Mouse (Mus musculus) bone marrow, adult 2 months (tissue): ENCODE data around the gene Capg. TPM values are rescaled to one million over a fixed set of nuclear protein-coding genes. Genes with fewer than 3 reads are reported as not detected.

Experiments
- H3K27ac ChIP-seq: fragments of 200-500 bp; 2 replicates; pipeline ENCODE4 v1.5.1; 2012; ENCODE audit warnings: low read depth, mild to moderate bottlenecking, control low read depth, inconsistent platforms, low read length; ENCODE audit not compliant: control insufficient read depth, poor library complexity, insufficient read depth
- H3K4me1 ChIP-seq: fragments of 200-500 bp; 2 replicates; pipeline ENCODE4 v1.6.1; 2011; ENCODE audit warnings: low read length; ENCODE audit not compliant: control insufficient read depth, insufficient read depth
- H3K4me3 ChIP-seq: fragments of 200-500 bp; replicated peaks from 2 replicates; pipeline ENCODE3; 2011; ENCODE audit warnings: mild to moderate bottlenecking, low read depth, low read length, control low read depth; ENCODE audit not compliant: control insufficient read depth
- CTCF ChIP-seq: fragments of 200-500 bp; IDR thresholded peaks from 2 replicates; pipeline ENCODE4 v1.5.1; 2011; ENCODE audit warnings: low read length, control low read depth; ENCODE audit not compliant: control insufficient read depth, insufficient read depth
- POLR2A ChIP-seq: fragments of 200-500 bp; IDR thresholded peaks from 2 replicates; pipeline ENCODE4 v1.6.1; 2011; ENCODE audit warnings: low read depth, mild to moderate bottlenecking, control low read depth, low read length, borderline replicate concordance; ENCODE audit not compliant: control insufficient read depth
- WGBS: fragments of 180-500 bp; shearing (Covaris S2); methylation state at CpG from one replicate; pipeline ENCODE4 v1.1.7; 2018; 5-methylcytosine and 5-hydroxymethylcytosine counted together
- polyA plus RNA-seq: library from polyadenylated mRNA; stranded (reverse); fragments of >200 nt; gene quantifications from 2 replicates; pipeline ENCODE4 v1.2.4, GENCODE M21; 2011; ENCODE audit warnings: low replicate concordance; ENCODE audit not compliant: missing spikeins, insufficient read depth, insufficient read length

Gene Capg
- polyA plus RNA-seq, 1 experiment = 60.4 TPM

DNA sequence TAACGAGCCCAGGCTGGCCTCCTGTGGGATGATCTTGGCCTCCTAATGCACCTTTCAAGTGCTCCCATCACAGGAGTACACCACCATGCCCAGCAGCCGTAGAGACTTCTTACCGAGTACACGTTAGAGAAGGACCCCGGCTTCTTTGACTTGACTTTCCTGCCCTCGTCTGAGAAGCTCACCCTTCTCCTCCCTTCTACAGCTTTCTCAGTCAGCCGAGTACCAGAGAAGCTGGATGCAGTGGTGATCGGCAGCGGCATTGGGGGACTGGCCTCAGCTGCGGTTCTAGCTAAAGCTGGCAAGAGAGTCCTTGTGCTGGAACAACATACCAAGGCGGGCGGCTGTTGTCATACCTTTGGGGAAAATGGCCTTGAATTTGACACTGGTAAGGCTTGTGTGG lies 56.6 kb downstream of the Capg start:
- Histone ChIP-seq H3K27ac (no peak overlapping the region), H3K4me3 (no peak overlapping the region), H3K4me1 (peaks cover 2% of the 10 kb centered on the region)
- TF ChIP-seq POLR2A (no peak), CTCF (no peak)
- 91% methylated on average over 12 of the region's 12 CpGs for WGBS

DNA sequence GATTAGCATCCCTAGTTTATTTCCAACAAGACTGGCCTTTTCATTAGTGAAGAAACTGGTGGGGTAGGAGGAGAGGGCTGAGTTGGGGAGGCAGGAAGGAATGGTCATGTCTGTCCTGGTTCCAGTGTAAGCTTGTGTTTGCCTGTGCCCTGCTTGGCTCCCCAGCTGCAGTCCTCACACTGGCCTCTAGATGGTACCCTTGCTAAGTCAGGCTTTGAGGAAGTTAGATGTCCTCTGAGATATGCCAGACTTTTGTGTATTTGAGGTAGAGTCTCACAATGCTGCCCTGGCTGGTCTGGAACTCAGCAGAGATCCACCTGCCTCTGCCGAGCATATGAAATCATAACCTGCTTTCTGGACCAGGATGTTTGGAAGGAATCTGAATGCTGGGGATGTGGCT lies 57.5 kb downstream of the Capg start:
- H3K27ac ChIP-seq = no peak overlapping the region
- H3K4me3 ChIP-seq = no peak overlapping the region
- TF ChIP-seq CTCF = peak; percentile 85
- TF ChIP-seq POLR2A = no peak
- peaks cover 2% of the 10 kb centered on the region for H3K4me1 ChIP-seq
- WGBS = 0% methylated on average over 1 of the region's 1 CpGs

GRCm38 (mm10) chr6:72604066-72604465 lies 59.9 kb downstream of the Capg start:
- 88% methylated on average over 2 of the region's 2 CpGs for WGBS
- no peaks in the 10 kb centered on the region for H3K4me1 ChIP-seq
- no peak for TF ChIP-seq CTCF
- TF ChIP-seq POLR2A = no peak
- H3K27ac ChIP-seq = no peak overlapping the region
- H3K4me3 ChIP-seq = no peak overlapping the region

DNA sequence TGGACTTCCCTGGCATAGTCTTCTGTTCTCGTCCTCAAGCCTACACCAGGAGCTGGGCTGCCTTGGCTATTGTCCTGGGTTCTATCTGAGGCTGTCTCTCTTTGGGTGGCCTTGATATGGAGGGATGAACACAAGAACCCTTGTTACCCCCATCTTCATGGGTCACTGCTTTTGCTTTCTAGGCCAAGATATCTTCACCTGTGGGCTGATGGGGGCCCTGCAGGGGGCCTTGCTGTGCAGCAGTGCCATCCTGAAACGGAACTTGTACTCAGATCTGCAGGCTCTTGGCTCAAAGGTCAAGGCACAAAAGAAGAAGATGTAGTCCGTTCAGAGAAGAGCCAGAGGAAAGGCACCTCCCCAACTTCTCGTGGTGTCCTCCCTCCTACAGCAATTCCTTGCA lies 62.9 kb downstream of the Capg start:
- no peak for TF ChIP-seq POLR2A
- TF ChIP-seq CTCF = no peak
- 83% methylated on average over 4 of the region's 4 CpGs for WGBS
- Histone ChIP-seq H3K4me1 (no peaks in the 10 kb centered on the region), H3K27ac (no peak overlapping the region), H3K4me3 (no peak overlapping the region)

- no peaks in the 10 kb centered on the region for H3K4me1 ChIP-seq
- WGBS = 79% methylated on average over 5 of the region's 5 CpGs
- H3K27ac ChIP-seq = no peak overlapping the region
- no peak for TF ChIP-seq POLR2A
- TF ChIP-seq CTCF = no peak
- no peak overlapping the region for H3K4me3 ChIP-seq
Observed at GRCm38 (mm10) chr6:72607676-72608075, 63.5 kb downstream of the Capg start.

DNA sequence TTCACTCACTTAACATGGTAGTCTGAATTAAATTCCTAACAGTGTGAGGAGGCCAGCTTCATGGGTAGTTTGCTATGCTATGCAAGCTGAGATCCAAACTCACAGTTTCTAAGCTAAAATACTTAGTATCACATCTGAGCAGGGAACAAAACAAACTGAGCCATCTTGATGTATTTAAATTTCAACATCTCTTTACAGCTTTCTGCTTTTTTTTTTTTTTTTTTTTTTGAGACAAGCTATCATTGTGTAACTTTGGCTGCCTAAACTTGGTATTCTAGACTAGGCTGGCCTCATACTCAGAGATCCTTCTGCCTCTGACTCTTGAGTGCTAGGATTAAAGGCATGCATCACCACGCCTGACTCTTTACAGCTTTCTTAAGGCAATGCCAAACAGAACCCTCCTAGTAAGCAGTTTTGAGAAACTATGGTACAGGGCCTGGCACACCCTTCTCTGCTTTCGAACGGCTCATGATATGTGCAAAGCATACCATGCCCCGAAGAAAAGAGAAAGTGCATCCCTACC lies 64.5 kb downstream of the Capg start:
- WGBS = 83% methylated on average over 4 of the region's 4 CpGs
- Histone ChIP-seq H3K27ac (no peak overlapping the region), H3K4me1 (no peaks in the 10 kb centered on the region), H3K4me3 (no peak overlapping the region)
- TF ChIP-seq POLR2A (no peak), CTCF (no peak)

GRCm38 (mm10) chr6:72610261-72610660 lies 66.1 kb downstream of the Capg start:
- H3K4me3 ChIP-seq = no peak overlapping the region
- peaks cover 2% of the 10 kb centered on the region; the same call in 1 of the 2 replicates for H3K4me1 ChIP-seq
- no peak overlapping the region for H3K27ac ChIP-seq
- 75% methylated on average over 4 of the region's 4 CpGs for WGBS
- TF ChIP-seq CTCF = no peak
- no peak for TF ChIP-seq POLR2A

Other genes starting within 250 kb of the Capg start
- not detected in 2 replicates for gene Sftpb, start 239.8 kb upstream of the Capg start, polyA plus RNA-seq
- gene Usp39, start 199.2 kb upstream of the Capg start, polyA plus RNA-seq = 30.0 and 53.7 TPM in 2 replicates
- gene 0610030E20Rik, start 197.1 kb upstream of the Capg start, polyA plus RNA-seq = 12.9 and 21.8 TPM in 2 replicates
- gene Tmem150a, start 188.9 kb upstream of the Capg start, polyA plus RNA-seq = 2.2 and 10.2 TPM in 2 replicates
- gene Rnf181, start 177.4 kb upstream of the Capg start, polyA plus RNA-seq = 62.6 and 104 TPM in 2 replicates
- gene Vamp5, start 163.9 kb upstream of the Capg start, polyA plus RNA-seq = 80.8 and 96.2 TPM in 2 replicates
- 483 and 542 TPM in 2 replicates for gene Vamp8, start 153.7 kb upstream of the Capg start, polyA plus RNA-seq
- 2.6 and 8.1 TPM in 2 replicates for gene Ggcx, start 130.1 kb upstream of the Capg start, polyA plus RNA-seq
- gene Mat2a, start 104.8 kb upstream of the Capg start, polyA plus RNA-seq = 69.9 and 85.8 TPM in 2 replicates
- not detected in 2 replicates for gene Sh2d6, start 22.7 kb upstream of the Capg start, polyA plus RNA-seq
- gene Elmod3, start 54.0 kb downstream of the Capg start, polyA plus RNA-seq = 2.7 and 5.2 TPM in 2 replicates
- 1.3 and 4.0 TPM in 2 replicates for gene Retsat, start 54.1 kb downstream of the Capg start, polyA plus RNA-seq
- 6.4 and 13.5 TPM in 2 replicates for gene Tgoln1, start 72.6 kb downstream of the Capg start, polyA plus RNA-seq
- 19.3 and 29.1 TPM in 2 replicates for gene Tcf7l1, start 244.9 kb downstream of the Capg start, polyA plus RNA-seq